Mouse (Mus musculus) inflammation-experienced regulatory T-cells, adult 6 months (primary cell): ENCODE results near the gene Vmn1r28. TPM values are rescaled to one million over a fixed set of nuclear protein-coding genes. Genes with fewer than 3 reads are reported as not detected.
"Not testable (repeated sequence)": the region's sequence is repeated elsewhere in the genome, so short reads cannot be mapped to it uniquely, and the experiment has no call there.

Source experiments
- ATAC-seq: one replicate; pipeline ENCODE4 v1.8.0; 2017
- polyA plus RNA-seq, 3 experiments: library from polyadenylated mRNA; unstranded; fragments of 100-300 nt; shearing (Covaris generic); gene quantifications; one replicate each; pipeline ENCODE4 v1.2.1; 2017

The Vmn1r28 gene
- polyA plus RNA-seq: under 1 TPM in 2 of 3 experiments, not detected in 1; 0.08 to 0.09 TPM

DNA sequence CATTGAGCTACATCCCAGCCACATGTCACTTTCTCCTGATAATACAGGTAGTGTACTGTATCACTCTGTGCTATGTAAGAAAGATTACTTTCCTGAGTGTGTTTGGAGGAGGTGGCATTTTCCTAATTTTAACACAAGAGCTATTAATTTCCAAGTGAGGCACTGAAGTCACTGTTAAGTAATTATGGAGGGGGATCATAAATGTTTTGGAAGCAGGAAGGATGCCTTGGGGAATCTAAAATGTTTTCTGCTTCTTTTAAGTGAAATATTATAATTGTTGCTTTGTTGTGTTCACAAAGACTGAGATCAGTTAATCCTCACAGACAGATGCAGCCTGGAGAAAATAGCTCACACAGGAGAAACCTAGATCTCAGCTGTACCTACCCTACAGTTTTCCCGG, at the start of gene Vmn1r28:
Vmn1r28 (plus strand) TSS at position 301 of the 400 bp plus-strand sequence.
- no peak for ATAC-seq

GRCm38 (mm10) chr6:58216119-58216518, 45.7 kb upstream of the Vmn1r28 start:
- peak; percentile 35 for ATAC-seq

- ATAC-seq: no peak
These were observed 43.1 kb upstream of the Vmn1r28 start, which contains the start of gene Vmn1r27 for GRCm38 (mm10) chr6:58218721-58219120. Gene Vmn1r27, minus strand, starts transcription at chr6:58218821.

- not testable (repeated sequence) for ATAC-seq
These were observed 17.8 kb downstream of the Vmn1r28 start for GRCm38 (mm10) chr6:58279661-58280060.

DNA sequence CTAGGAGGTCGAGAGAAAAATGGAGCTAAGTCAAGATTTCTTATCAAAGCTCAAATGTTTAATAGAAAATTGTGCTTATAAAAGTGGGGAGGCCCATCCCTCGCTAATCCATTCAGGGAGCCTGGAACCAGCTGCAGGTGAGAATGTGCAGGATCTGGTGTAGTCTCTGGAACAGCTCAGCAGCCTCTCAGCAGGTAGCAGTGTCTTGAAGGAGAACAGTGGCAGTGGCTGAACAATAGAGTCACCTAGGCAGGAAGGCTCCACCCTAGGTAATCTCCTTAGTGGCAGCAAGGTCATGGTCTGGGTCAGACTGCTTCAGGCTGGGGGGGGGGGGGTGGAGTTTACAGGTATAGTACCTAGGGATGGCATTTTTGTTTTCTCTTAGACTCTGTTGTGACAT, 30.4 kb downstream of the Vmn1r28 start:
- ATAC-seq: no peak

DNA sequence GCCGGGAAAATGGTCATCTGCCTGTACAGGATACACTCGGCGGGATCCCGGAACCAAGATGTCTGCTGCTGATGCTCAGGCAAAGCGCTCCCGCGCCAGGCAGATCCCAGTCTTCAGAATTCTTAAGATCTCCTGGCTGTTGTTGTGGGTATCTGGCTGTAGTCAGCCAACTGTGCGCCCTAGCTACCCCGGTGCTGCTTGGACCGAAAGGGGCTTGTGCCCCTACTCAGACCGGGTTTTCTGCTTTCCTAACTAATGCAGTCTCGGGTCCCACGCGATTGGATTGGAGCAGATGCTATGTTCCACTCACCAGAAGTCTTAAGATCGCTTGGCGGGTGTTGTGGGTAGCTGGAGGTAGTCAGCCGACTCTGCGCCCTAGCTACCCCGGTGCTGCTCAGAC, 36.7 kb downstream of the Vmn1r28 start:
- not testable (repeated sequence) for ATAC-seq

DNA sequence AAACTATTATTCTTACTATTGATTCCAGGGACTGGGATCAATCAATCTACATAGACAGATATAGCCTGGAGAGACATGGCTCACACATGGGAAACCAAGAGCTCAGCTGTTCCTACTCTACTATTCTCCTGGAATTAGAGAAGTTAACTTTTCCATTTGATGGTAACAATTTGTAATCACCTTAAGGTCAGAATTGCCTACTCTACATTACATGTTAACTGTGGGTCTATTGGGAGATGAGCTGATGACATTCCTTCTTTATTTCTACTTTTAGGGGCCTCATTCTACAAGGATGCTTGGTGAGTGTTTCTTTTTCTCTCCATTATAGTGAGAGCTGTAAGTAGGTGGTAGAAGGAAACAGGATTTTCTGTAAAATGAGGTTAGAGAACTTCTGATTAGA, 39.4 kb downstream of the Vmn1r28 start, which contains the start of gene Vmn1r29:
Vmn1r29 (plus strand) TSS at position 301 of the 400 bp plus-strand sequence.
- no peak for ATAC-seq

Other genes starting within 250 kb of the Vmn1r28 start
- gene Vmn1r26, start 246.9 kb upstream of the Vmn1r28 start, polyA plus RNA-seq: not detected
- gene Vmn1r27, start 43.2 kb upstream of the Vmn1r28 start, polyA plus RNA-seq: not detected
- gene Vmn1r29, start 39.5 kb downstream of the Vmn1r28 start, polyA plus RNA-seq: not detected
- not detected for gene Vmn1r30, start 181.3 kb downstream of the Vmn1r28 start, polyA plus RNA-seq
- not detected for gene Vmn1r31, start 213.3 kb downstream of the Vmn1r28 start, polyA plus RNA-seq